Mouse (Mus musculus): ENCODE data around the gene Retreg3. TPM values are rescaled to one million over a fixed set of nuclear protein-coding genes. Genes with fewer than 3 reads are reported as not detected.

Retreg3 gene
- total and polyA plus RNA-seq, 3 experiments: 17.0 to 23.4 TPM; not detected in 1

DNA sequence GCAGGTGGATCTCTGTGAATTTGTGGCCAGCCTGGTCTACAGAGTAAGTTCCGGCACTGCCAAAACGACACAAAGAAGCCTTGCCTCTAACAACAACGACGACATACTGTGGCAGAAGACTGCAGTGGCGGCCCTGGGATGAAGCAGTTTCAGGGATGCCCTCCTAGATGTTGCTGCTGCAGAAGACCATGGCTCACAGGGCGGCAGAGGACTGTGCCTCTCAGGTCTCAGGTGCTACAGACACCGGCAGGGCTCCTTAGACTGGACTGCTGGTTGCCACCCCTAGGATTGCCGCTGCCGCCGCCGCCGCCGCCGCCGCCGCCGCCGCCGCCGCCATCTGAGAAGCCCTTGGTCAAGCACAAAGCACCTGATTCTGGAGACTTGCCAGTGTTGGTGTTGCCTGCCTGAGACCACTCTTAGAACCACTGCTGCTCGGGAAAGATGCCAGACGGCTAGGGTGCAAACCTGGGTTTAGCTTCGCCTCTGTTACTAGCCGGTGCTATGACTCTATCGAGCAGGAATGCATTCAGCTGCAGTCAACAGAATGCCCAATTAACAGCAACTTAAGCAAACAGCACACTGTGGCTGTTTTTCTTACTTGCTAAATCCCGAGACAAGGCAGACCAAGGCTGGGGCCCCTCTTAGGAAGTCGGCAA, 20.6 kb upstream of the Retreg3 start:
- no peak overlapping the region for H3K9ac ChIP-seq (ENCODE audit: control insufficient read depth, low read depth, low read length, poor library complexity, severe bottlenecking)

DNA sequence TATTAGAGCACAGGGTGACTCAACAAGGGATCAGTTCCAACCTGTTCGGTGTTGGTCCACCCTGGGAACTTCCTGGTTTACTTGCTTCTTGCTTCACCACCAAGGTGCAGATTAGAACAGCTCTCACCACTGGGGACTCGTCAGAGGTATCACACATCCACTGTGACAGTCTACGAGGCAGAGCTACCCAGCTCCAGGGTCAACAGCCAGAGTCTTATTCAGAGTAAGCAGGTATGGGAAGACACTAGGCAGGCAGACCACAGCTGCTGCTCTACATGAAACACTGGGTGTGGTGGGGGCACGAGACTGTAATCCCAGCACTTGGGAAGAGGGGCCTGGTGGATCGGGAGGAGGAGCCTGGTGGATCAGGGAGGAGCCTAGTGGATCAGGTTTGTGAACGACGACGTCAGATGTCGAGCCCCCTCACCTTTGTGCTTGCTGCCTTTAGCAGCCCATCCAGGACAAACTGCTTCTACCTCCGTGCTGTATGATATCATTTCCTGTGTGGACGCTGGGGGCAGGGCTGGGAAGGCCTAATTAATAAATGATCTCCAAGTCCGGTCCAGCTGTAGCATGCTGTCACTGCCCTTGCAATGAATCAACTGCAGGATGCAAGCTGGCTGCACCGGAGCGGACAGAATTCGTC, 19.0 kb upstream of the Retreg3 start:
- H3K9ac ChIP-seq (ENCODE audit: control insufficient read depth, low read depth, low read length, poor library complexity, severe bottlenecking): peak overlapping the region; percentile 35
- no peaks in the 10 kb centered on the region for H3K79me2 ChIP-seq (ENCODE audit: control insufficient read depth, insufficient read depth, low read length, poor library complexity)
- peak; percentile 65 for DNase-seq (ENCODE audit: low read depth, low spot score)
- H3K9me3 ChIP-seq (replicated peaks; ENCODE audit: insufficient read depth, low read length): no peaks in the 10 kb centered on the region
- no peak for TF ChIP-seq ZC3H11A (IDR thresholded peaks at IDR 0.05; ENCODE audit: low read depth, low read length)
- TF ChIP-seq ELF1 (IDR thresholded peaks at IDR 0.05; ENCODE audit: low read depth, low read length): peak; percentile 61; the same call in 1 of the 2 replicates
- peaks cover 0 to 6% of the 10 kb centered on the region in 2 experiments; a peak in 2 of 4 replicates for H3K27me3 ChIP-seq (ENCODE audit: control insufficient read depth in 1 of 2, insufficient read depth in 2 of 2, low read length in 2 of 2)
- peaks cover 0 to 15% of the 10 kb centered on the region in 2 experiments; a peak in 1 of 4 replicates for H3K4me1 ChIP-seq (ENCODE audit: control insufficient read depth in 1 of 2, insufficient read depth in 2 of 2, low read length in 2 of 2)
- H3K36me3 ChIP-seq (ENCODE audit: control insufficient read depth in 1 of 2, insufficient read depth in 2 of 2, low read length in 2 of 2): no peaks in the 10 kb centered on the region
- H3K27ac ChIP-seq (ENCODE audit: control insufficient read depth, low read depth, low read length): no peak overlapping the region
- H3K4me3 ChIP-seq (ENCODE audit: control insufficient read depth in 1 of 2, insufficient read depth in 1 of 2, low read depth in 2 of 2, low read length in 2 of 2): peak overlapping the region; percentile 46 to 68

More for the DNA sequence above, 20.6 kb upstream of the Retreg3 start:
- H3K27ac ChIP-seq (ENCODE audit: control insufficient read depth, low read depth, low read length): no peak overlapping the region
- no peak for TF ChIP-seq SMC3 (IDR thresholded peaks at IDR 0.05; ENCODE audit: low read depth, low read length)
- TF ChIP-seq TCF12 (IDR thresholded peaks at IDR 0.05; ENCODE audit: low read depth, low read length): no peak
- no peak for TF ChIP-seq CTCF (IDR thresholded peaks at IDR 0.05 in 2 of 3, conservative IDR thresholded peaks at IDR 0.05 in 1 of 3; ENCODE audit: control insufficient read depth in 1 of 3, insufficient read depth in 1 of 3, low read depth in 2 of 3, low read length in 3 of 3, poor library complexity in 1 of 3, severe bottlenecking in 1 of 3)
- no peak for TF ChIP-seq USF1 (IDR thresholded peaks at IDR 0.05; ENCODE audit: low read depth, low read length)
- no peak for TF ChIP-seq MAFK (IDR thresholded peaks at IDR 0.05; ENCODE audit: borderline replicate concordance, low read depth, low read length)
- no peak for TF ChIP-seq EP300 (IDR thresholded peaks at IDR 0.05; ENCODE audit: low read depth in 1 of 2, low read length in 2 of 2)
- TF ChIP-seq CHD1 (IDR thresholded peaks at IDR 0.05; ENCODE audit: low read depth, low read length): no peak
- no peak for TF ChIP-seq ELF1 (IDR thresholded peaks at IDR 0.05; ENCODE audit: low read depth, low read length)
- TF ChIP-seq RCOR1 (IDR thresholded peaks at IDR 0.05; ENCODE audit: low read depth, low read length): no peak
- TF ChIP-seq BHLHE40 (IDR thresholded peaks at IDR 0.05; ENCODE audit: borderline replicate concordance, low read depth, low read length): no peak
- TF ChIP-seq ZNF384 (IDR thresholded peaks at IDR 0.05; ENCODE audit: low read depth, low read length): no peak
- TF ChIP-seq MYC (IDR thresholded peaks at IDR 0.05; ENCODE audit: low read depth, low read length): no peak
- no peak for TF ChIP-seq ETS1 (IDR thresholded peaks at IDR 0.05; ENCODE audit: low read depth, low read length)
- TF ChIP-seq NELFE (IDR thresholded peaks at IDR 0.05; ENCODE audit: low read depth, low read length): no peak
- TF ChIP-seq MEF2A (IDR thresholded peaks at IDR 0.05; ENCODE audit: extremely low read depth, insufficient replicate concordance, low read depth, low read length, poor library complexity, severe bottlenecking): no peak
- TF ChIP-seq MXI1 (IDR thresholded peaks at IDR 0.05; ENCODE audit: low read depth, low read length): no peak
- no peak for TF ChIP-seq KAT2A (conservative IDR thresholded peaks at IDR 0.05; ENCODE audit: low read depth, low read length)
- TF ChIP-seq TBP (IDR thresholded peaks at IDR 0.05; ENCODE audit: low read depth, low read length): no peak
- TF ChIP-seq POLR2A (IDR thresholded peaks at IDR 0.05; ENCODE audit: control insufficient read depth in 1 of 2, insufficient read depth in 1 of 2, low read depth in 1 of 2, low read length in 2 of 2, poor library complexity in 1 of 2): no peak
- no peak for DNase-seq (ENCODE audit: low read depth, low spot score)
- no peaks in the 10 kb centered on the region for H3K36me3 ChIP-seq (ENCODE audit: control insufficient read depth in 1 of 2, insufficient read depth in 2 of 2, low read length in 2 of 2)
- H3K9me3 ChIP-seq (replicated peaks; ENCODE audit: insufficient read depth, low read length): no peaks in the 10 kb centered on the region
- no peak overlapping the region for H3K4me3 ChIP-seq (ENCODE audit: control insufficient read depth in 1 of 2, insufficient read depth in 1 of 2, low read depth in 2 of 2, low read length in 2 of 2)
- H3K4me1 ChIP-seq (ENCODE audit: control insufficient read depth in 1 of 2, insufficient read depth in 2 of 2, low read length in 2 of 2): peaks cover 0 to 19% of the 10 kb centered on the region in 2 experiments; a peak in 1 of 4 replicates
- peaks cover 0 to 6% of the 10 kb centered on the region in 2 experiments; a peak in 2 of 4 replicates for H3K27me3 ChIP-seq (ENCODE audit: control insufficient read depth in 1 of 2, insufficient read depth in 2 of 2, low read length in 2 of 2)
- no peaks in the 10 kb centered on the region for H3K79me2 ChIP-seq (ENCODE audit: control insufficient read depth, insufficient read depth, low read length, poor library complexity)

Measured in MEL (cell line).